Mouse (Mus musculus): ENCODE results near the gene Pym1. TPM values are rescaled to one million over a fixed set of nuclear protein-coding genes. Genes with fewer than 3 reads are reported as not detected.

Pym1 gene
- polyA plus RNA-seq, 1 experiment from 2014 or later, result 63.1 TPM

DNA sequence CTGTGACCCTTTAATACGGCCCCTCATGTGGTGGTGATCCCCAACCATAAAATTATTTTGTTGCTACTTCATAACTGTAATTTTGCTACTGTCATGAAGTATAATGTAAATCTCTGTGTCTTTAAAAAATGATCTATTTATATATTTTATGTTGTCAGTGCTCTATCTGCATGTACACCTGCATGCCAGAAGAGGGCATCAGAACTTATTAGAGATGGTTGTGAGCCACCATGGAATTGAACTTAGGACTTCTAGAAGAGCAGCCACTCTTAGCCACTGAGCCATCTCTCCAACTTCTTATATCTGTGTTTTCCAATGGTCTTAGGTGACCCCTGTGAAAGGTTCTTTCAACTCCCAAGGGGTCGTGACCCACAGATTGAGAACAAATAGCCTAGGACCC, 25.2 kb downstream of the Pym1 start:
- H3K27ac ChIP-seq, result no peak overlapping the region
- H3K4me3 ChIP-seq, result no peak overlapping the region
- peaks cover 11% of the 10 kb centered on the region for H3K4me1 ChIP-seq
- peaks cover 15% of the 10 kb centered on the region for H3K36me3 ChIP-seq
- WGBS, result 81% methylated on average over 2 of the region's 2 CpGs
- no peaks in the 10 kb centered on the region for H3K27me3 ChIP-seq (ENCODE audit: low read depth, poor library complexity, severe bottlenecking)
- H3K9me3 ChIP-seq (replicated peaks), result no peaks in the 10 kb centered on the region
- no peak for DNase-seq (ENCODE audit: low spot score)

DNA sequence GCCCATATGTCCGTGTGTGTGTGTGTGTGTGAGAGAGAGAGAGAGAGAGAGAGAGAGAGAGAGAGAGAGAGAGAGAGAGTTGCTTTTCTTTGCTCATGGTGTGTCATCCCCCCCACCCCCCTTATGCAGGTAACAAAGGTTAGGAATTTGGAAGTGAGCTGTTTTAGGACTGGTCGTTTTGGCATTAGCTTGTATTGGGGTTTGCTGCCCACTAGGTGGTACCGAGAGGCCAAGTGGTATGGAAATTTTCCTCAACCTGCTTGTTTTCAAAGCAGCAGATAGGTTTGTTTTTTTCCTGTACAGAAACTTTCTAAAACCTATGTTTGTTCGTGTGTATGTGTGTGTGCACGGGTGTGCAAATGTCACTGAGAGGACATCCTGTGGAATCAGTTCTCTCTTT, 26.0 kb downstream of the Pym1 start:
- H3K4me3 ChIP-seq, result no peak overlapping the region
- H3K36me3 ChIP-seq, result peaks cover 7% of the 10 kb centered on the region
- no peaks in the 10 kb centered on the region for H3K9me3 ChIP-seq (replicated peaks)
- 24% methylated on average over 5 of the region's 5 CpGs for WGBS
- DNase-seq (ENCODE audit: low spot score), result no peak
- no peaks in the 10 kb centered on the region for H3K27me3 ChIP-seq (ENCODE audit: low read depth, poor library complexity, severe bottlenecking)
- peaks cover 15% of the 10 kb centered on the region for H3K4me1 ChIP-seq
- H3K27ac ChIP-seq, result no peak overlapping the region

DNA sequence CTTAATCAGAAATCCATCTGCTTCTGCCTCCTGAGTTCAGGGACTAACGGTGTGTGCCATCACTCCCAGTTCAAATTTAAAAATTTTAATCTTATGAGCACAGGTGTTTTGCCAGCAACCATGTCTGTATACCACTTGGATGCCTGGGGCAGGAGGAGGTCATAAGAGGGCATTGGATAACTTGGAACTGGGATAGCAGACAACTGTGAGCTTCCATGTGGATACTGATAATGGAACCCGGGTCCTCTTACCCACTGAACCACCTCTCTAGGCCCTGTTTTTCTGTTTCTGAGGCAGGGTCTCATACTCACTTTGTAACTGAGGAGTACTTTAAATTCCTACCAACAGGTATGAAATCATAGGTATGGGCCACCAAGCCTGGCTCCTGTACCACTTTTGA, 30.8 kb downstream of the Pym1 start:
- 94% methylated on average over 2 of the region's 2 CpGs for WGBS
- no peaks in the 10 kb centered on the region for H3K9me3 ChIP-seq (replicated peaks)
- peaks cover 32% of the 10 kb centered on the region for H3K4me1 ChIP-seq
- no peaks in the 10 kb centered on the region for H3K27me3 ChIP-seq (ENCODE audit: low read depth, poor library complexity, severe bottlenecking)
- DNase-seq (ENCODE audit: low spot score), result no peak
- H3K4me3 ChIP-seq, result no peak overlapping the region
- peak overlapping the region; percentile 87 for H3K27ac ChIP-seq
- no peaks in the 10 kb centered on the region for H3K36me3 ChIP-seq

DNA sequence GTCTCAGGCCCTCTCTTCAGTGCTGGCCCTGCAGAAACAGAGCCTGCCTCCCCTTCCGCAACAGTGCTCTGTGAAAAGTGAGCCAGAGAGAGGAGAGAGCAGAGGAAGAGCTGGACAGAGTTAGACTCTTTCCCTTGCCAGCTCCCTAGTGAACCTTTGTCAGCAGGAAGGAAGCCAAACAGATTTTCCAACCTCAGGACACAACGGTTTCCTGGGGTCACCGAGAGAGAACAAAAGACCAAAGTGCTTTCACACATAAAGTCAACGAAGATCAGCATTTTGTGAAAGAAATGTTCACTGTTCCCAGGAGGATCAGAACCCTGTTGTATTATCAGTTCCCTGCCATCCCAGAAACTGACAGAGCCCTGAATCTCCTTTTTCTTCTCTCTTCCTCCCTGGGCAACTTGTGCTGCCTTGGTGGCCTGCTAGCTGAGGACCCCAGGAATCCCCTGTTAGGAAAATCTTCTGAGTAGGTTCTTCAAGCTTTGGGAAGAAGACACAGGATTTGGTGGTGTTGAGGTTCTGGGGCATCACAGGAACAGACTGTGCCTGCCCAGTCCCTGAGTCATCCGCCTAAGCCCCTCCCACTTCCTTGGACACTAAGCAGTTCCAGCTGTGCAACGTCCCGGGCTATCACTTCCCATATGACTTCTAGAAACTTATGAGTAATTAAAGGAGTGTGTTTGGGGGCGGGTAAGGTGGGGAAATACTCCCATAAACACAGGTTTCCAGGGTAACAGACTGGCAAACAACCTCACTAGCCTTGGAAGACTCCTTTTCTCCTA, 31.5 kb downstream of the Pym1 start:
- Histone ChIP-seq H3K4me1 (peaks cover 26% of the 10 kb centered on the region), H3K27ac (peak overlapping the region; percentile 87), H3K36me3 (no peaks in the 10 kb centered on the region), H3K27me3 (ENCODE audit: low read depth, poor library complexity, severe bottlenecking) (no peaks in the 10 kb centered on the region), H3K9me3 (replicated peaks) (no peaks in the 10 kb centered on the region; the same call in 1 of the 2 replicates), H3K4me3 (0 out of 2 replicates have a peak overlapping the region, but pooled peaks have one; percentile 16)
- DNase-seq (ENCODE audit: low spot score), result peak; percentile 83
- WGBS, result 28% methylated on average over 8 of the region's 8 CpGs

DNA sequence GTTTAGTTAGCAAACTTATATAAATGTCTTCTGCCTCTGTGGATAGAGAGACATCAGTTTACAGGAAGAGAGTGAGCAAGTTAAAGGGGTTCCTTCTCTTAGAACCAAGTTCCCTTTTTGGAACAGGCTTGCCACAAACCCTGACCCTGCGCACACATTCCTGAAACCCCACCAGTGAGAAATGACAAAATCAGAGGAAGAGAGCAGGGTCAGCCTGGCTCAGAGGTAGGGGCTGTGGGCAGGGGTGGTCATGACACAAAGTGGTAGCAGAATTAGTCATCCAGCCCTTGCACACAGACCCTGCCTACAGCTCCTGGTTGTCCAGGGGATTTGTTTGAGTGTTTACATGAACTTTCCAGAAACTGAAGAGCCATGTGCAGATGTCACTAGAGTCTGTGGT, 32.5 kb downstream of the Pym1 start:
- no peaks in the 10 kb centered on the region for H3K27me3 ChIP-seq (ENCODE audit: low read depth, poor library complexity, severe bottlenecking)
- no peaks in the 10 kb centered on the region; the same call in 1 of the 2 replicates for H3K9me3 ChIP-seq (replicated peaks)
- no peak for DNase-seq (ENCODE audit: low spot score)
- no peaks in the 10 kb centered on the region for H3K36me3 ChIP-seq
- H3K4me3 ChIP-seq, result no peak overlapping the region
- H3K4me1 ChIP-seq, result peaks cover 26% of the 10 kb centered on the region
- WGBS, result 90% methylated on average over 1 of the region's 1 CpGs
- H3K27ac ChIP-seq, result peak overlapping the region; percentile 87

DNA sequence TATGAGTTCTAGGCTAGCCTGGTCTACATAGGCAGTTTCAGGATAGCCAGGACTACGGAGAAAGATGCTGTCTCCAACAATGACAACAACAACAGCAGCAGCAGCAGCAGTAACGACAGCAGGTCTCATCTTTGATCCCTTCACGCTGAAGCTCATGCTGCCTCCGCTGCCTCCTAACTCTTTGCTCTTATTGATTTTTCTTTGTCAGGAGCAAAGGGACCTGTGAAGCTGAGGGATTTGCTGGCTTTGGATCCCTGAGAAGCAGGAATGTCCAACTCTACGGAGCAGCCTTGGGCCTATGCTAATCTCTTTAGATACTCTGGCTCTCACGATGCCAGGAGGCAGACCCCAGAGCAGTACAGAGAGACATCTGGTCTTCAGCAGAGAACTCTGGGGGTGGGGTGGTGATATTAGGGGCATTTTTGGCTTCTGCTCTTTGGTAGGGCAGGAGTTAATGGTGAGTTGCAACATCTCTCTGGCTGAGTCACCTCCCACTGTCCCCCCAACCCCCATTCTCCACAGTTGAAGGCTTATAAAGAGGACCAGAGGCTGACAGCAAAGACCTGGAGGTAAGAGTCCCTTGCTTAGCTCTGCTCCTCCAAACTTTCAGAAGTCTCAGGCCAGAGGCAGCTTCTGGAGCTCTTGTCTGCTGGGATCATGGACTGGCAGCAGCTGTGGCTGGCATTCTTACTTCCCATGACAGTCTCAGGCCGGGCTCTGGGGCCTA, 42.9 kb downstream of the Pym1 start, which contains the start of gene Mmp19:
TSS of gene Mmp19 (plus strand) at position 513 of the 727 bp plus-strand sequence.
- Histone ChIP-seq H3K4me1 (no peaks in the 10 kb centered on the region), H3K36me3 (no peaks in the 10 kb centered on the region), H3K27me3 (ENCODE audit: low read depth, poor library complexity, severe bottlenecking) (no peaks in the 10 kb centered on the region), H3K9me3 (replicated peaks) (no peaks in the 10 kb centered on the region), H3K4me3 (no peak within 1 kb of the TSS), H3K27ac (no peak within 1 kb of the TSS)
- DNase-seq (ENCODE audit: low spot score), result no peak
- 77% methylated on average over 7 of the region's 7 CpGs for WGBS

DNA sequence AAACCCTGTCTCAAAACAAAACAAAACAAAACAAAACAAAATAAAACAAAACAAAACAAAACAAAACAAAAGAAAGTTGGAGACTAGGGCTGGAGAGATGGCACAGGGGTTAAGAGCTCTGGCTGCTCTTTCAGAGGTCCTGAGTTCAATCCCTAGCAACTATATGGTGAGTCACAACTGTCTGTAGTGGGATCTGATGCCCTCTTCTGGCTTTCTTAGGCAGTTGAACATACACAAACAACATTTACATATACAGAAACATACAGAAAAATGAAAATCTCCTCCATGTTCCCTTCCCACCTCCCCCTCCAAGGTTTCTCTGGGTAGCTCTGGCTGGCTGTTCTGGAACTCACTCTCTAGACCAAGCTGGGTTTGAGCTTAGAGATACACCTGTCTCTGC, 44.4 kb downstream of the Pym1 start:
- no peaks in the 10 kb centered on the region for H3K27me3 ChIP-seq (ENCODE audit: low read depth, poor library complexity, severe bottlenecking)
- DNase-seq (ENCODE audit: low spot score), result no peak
- H3K4me3 ChIP-seq, result no peak overlapping the region
- H3K36me3 ChIP-seq, result no peaks in the 10 kb centered on the region
- H3K9me3 ChIP-seq (replicated peaks), result no peaks in the 10 kb centered on the region
- H3K27ac ChIP-seq, result no peak overlapping the region
- H3K4me1 ChIP-seq, result no peaks in the 10 kb centered on the region

DNA sequence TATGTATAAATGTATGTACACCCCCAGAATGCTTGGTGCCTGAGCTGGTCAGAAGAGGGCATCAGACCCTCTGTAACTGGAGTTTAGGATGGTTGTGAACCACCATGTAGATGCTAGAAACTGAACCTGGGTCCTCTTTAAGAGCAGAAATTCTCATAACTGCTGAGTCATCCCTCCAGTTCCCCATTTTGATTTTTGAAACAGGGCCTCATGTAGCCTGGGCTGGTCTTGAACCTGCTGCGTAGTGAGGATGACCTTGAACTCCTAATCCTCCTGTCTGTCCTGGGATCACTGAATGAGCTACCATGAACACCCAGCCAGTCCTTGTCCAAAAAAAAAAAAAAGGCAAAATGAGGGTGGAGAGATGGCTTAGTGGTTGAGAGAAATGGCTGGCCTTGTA, 45.6 kb downstream of the Pym1 start:
- Histone ChIP-seq H3K9me3 (replicated peaks) (no peaks in the 10 kb centered on the region), H3K27ac (no peak overlapping the region), H3K27me3 (ENCODE audit: low read depth, poor library complexity, severe bottlenecking) (no peaks in the 10 kb centered on the region), H3K4me1 (no peaks in the 10 kb centered on the region), H3K4me3 (no peak overlapping the region), H3K36me3 (peaks cover 4% of the 10 kb centered on the region; the same call in 1 of the 2 replicates)
- WGBS, result 83% methylated on average over 1 of the region's 1 CpGs
- DNase-seq (ENCODE audit: low spot score), result no peak

DNA sequence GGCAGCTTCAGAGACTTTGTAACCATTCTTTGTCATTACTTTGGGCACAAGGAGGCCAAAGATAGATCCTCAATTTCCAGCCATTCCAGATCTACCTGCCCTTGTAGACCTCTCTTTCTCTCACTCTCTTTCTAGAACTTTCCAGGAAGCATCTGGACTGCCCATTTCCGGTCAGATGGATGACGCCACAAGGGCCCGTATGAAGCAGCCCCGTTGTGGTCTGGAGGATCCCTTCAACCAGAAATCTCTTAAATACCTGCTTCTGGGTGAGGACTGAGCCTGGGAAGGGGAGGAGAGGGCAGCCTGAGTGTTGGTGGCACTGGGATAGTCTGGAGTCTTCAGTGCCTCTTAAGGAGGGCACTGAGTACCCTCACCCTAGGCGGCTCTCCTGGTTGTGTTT, 46.7 kb downstream of the Pym1 start:
- no peaks in the 10 kb centered on the region for H3K27me3 ChIP-seq (ENCODE audit: low read depth, poor library complexity, severe bottlenecking)
- WGBS, result 89% methylated on average over 5 of the region's 5 CpGs
- no peaks in the 10 kb centered on the region for H3K9me3 ChIP-seq (replicated peaks)
- H3K4me1 ChIP-seq, result no peaks in the 10 kb centered on the region
- no peak for DNase-seq (ENCODE audit: low spot score)
- peaks cover 7% of the 10 kb centered on the region; the same call in 1 of the 2 replicates for H3K36me3 ChIP-seq
- no peak overlapping the region for H3K27ac ChIP-seq
- H3K4me3 ChIP-seq, result no peak overlapping the region

DNA sequence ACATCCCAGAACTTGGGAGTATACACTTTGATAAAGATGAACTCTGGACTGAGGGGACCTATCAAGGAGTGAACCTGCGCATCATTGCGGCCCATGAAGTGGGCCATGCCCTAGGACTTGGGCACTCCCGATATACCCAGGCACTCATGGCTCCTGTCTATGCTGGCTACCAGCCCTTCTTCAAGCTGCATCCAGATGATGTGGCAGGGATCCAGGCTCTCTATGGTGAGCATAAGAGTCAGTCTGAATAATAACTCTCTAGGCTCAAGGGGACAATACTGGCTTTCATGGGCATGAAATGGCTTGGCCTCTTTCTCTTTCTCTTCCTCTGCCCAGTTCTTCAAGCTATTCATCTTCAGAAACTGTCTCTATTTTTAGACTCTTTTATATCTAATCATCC, 47.9 kb downstream of the Pym1 start:
- 93% methylated on average over 3 of the region's 3 CpGs for WGBS
- no peak overlapping the region for H3K4me3 ChIP-seq
- H3K9me3 ChIP-seq (replicated peaks), result no peaks in the 10 kb centered on the region
- no peak overlapping the region for H3K27ac ChIP-seq
- no peaks in the 10 kb centered on the region for H3K27me3 ChIP-seq (ENCODE audit: low read depth, poor library complexity, severe bottlenecking)
- peaks cover 19% of the 10 kb centered on the region for H3K36me3 ChIP-seq
- DNase-seq (ENCODE audit: low spot score), result no peak
- H3K4me1 ChIP-seq, result no peaks in the 10 kb centered on the region

DNA sequence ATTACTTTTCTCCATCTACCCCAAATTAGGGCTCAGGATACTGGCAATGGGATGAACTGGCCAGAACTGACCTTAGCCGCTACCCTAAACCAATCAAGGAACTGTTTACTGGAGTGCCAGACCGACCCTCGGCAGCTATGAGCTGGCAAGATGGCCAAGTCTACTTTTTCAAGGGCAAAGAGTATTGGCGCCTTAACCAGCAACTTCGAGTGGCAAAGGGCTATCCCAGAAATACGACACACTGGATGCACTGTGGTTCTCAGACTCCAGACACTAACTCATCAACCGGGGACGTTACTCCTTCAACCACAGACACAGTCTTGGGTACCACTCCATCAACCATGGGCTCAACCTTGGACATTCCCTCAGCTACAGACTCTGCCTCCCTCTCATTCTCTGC, 51.0 kb downstream of the Pym1 start:
- H3K27me3 ChIP-seq (ENCODE audit: low read depth, poor library complexity, severe bottlenecking), result no peaks in the 10 kb centered on the region
- no peaks in the 10 kb centered on the region for H3K9me3 ChIP-seq (replicated peaks)
- DNase-seq (ENCODE audit: low spot score), result no peak
- 94% methylated on average over 8 of the region's 8 CpGs for WGBS
- H3K4me1 ChIP-seq, result peaks cover 19% of the 10 kb centered on the region
- no peak overlapping the region for H3K27ac ChIP-seq
- H3K4me3 ChIP-seq, result no peak overlapping the region
- H3K36me3 ChIP-seq, result peaks cover 33% of the 10 kb centered on the region

DNA sequence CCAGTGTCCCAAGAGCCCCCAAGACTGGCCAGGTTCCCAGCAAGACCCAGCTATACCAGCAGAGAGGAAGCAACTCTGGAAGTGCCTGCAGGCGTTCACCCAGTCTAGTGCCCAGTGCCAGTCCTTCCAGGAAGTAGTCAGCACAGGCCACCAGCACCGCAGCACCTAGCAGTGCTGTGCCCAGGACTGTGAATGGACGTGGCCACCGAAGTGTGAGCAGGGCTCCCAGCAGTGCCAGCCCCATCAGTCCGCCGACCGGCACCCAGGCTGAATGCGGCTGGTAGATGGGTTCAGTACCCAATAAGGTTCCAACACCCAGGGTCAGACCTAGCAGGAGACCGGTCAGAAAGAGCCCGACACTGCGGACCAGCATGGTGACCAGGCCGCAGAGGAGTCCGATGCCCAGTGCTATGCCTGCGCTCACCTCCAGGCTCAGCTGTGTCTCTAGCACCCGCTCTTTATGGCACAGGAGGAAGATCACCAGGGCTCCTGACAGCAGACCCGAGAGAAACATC, 54.3 kb downstream of the Pym1 start:
- no peak for DNase-seq (ENCODE audit: low spot score)
- peaks cover 42% of the 10 kb centered on the region for H3K36me3 ChIP-seq
- no peak overlapping the region; the same call in 1 of the 2 replicates for H3K4me3 ChIP-seq
- H3K9me3 ChIP-seq (replicated peaks), result no peaks in the 10 kb centered on the region
- H3K27ac ChIP-seq, result no peak overlapping the region
- 86% methylated on average over 16 of the region's 16 CpGs for WGBS
- peaks cover 36% of the 10 kb centered on the region for H3K4me1 ChIP-seq
- no peaks in the 10 kb centered on the region for H3K27me3 ChIP-seq (ENCODE audit: low read depth, poor library complexity, severe bottlenecking)

DNA sequence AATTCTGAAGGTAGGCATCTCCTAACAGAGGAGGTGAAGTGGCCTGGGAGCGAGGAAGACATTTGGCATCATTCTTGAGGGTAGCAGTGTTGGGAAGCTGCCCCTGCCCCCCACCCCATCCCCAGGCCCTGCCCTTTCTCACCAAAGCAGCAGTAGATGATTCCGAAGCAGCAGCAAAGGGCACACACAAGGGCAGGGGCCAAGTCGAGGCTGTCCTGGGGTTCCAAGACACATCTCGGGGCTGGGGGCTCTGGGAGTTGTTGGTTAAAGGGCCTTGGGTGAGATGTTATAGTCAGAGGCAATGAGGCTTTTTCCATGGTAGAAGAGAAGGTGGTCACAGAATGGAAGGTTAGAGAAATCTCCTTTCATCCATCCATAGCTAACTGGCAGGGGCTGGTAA, 55.3 kb downstream of the Pym1 start:
- Histone ChIP-seq H3K9me3 (replicated peaks) (no peaks in the 10 kb centered on the region), H3K4me1 (peaks cover 45% of the 10 kb centered on the region), H3K27ac (no peak overlapping the region; the same call in 1 of the 2 replicates), H3K27me3 (ENCODE audit: low read depth, poor library complexity, severe bottlenecking) (no peaks in the 10 kb centered on the region), H3K4me3 (peak overlapping the region; percentile 79), H3K36me3 (peaks cover 50% of the 10 kb centered on the region)
- 57% methylated on average over 4 of the region's 4 CpGs for WGBS
- DNase-seq (ENCODE audit: low spot score), result no peak
